Mouse (Mus musculus): ENCODE results near the gene Mamdc4. TPM values are rescaled to one million over a fixed set of nuclear protein-coding genes. Genes with fewer than 3 reads are reported as not detected.

Gene Mamdc4
- polyA plus RNA-seq, 1 experiment from 2014 or later = 1.8 TPM

- Histone ChIP-seq H3K36me3 (ENCODE audit: control insufficient read depth, insufficient read depth, low read length) (peaks cover 2% of the 10 kb centered on the region; the same call in 1 of the 2 replicates), H3K9ac (ENCODE audit: low read depth, low read length) (no peak overlapping the region)
- ATAC-seq = no peak
Measured at GRCm38 (mm10) chr2:25571221-25571620, 3.4 kb downstream of the Mamdc4 start.

GRCm38 (mm10) chr2:25569323-25569722, 5.3 kb downstream of the Mamdc4 start:
- no peak overlapping the region for H3K9ac ChIP-seq (ENCODE audit: low read depth, low read length)
- no peaks in the 10 kb centered on the region for H3K9me3 ChIP-seq (ENCODE audit: control insufficient read depth, low read length)
- no peak for ATAC-seq
- H3K4me1 ChIP-seq (ENCODE audit: control insufficient read depth, insufficient read depth, low read depth, low read length) = peaks cover 13% of the 10 kb centered on the region
- H3K4me3 ChIP-seq (ENCODE audit: low read length) = no peak overlapping the region
- H3K27ac ChIP-seq (ENCODE audit: low read depth, low read length) = no peak overlapping the region
- 95% methylated on average over 3 of the region's 3 CpGs for WGBS
- H3K36me3 ChIP-seq (ENCODE audit: control insufficient read depth, insufficient read depth, low read length) = peaks cover 7% of the 10 kb centered on the region; the same call in 1 of the 2 replicates
- H3K4me2 ChIP-seq (ENCODE audit: low read length) = no peak overlapping the region
- no peaks in the 10 kb centered on the region for H3K27me3 ChIP-seq (replicated peaks; ENCODE audit: control insufficient read depth, insufficient read depth, low read length)

More at GRCm38 (mm10) chr2:25571221-25571620, 3.4 kb downstream of the Mamdc4 start:
- Histone ChIP-seq H3K4me1 (ENCODE audit: control insufficient read depth, insufficient read depth, low read depth, low read length) (peaks cover 19% of the 10 kb centered on the region), H3K27ac (ENCODE audit: low read depth, low read length) (no peak overlapping the region), H3K4me2 (ENCODE audit: low read length) (no peak overlapping the region), H3K4me3 (ENCODE audit: low read length) (no peak overlapping the region), H3K27me3 (replicated peaks; ENCODE audit: control insufficient read depth, insufficient read depth, low read length) (peaks cover 2% of the 10 kb centered on the region), H3K9me3 (ENCODE audit: control insufficient read depth, low read length) (no peaks in the 10 kb centered on the region)
- 95% methylated on average over 4 of the region's 4 CpGs for WGBS

DNA sequence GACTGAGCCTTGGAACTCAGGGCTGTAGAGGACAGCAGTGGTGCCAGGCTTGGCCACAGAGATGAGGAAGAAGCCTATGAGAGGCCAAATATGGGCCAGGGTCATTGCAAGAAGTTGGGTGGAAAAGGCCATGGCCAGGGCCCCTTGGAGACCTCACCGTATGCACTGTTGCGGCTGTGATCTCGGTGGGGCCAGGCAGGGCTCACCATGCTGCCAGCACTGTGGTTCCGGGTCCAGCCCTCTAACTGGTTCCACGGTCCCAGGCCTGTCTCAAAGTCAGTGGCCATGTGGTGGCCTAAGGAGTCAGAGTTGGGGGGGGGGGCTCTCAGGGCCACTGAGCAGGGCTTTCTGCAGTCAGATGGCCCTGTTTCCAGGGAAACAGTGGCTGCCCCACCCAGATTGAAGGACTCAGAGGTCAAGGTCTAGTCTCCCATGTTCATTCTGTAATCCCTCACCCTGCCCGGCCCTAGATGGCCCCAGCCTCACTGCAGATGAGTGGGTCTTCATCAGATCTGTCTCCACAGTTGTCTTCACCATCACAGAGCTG, 6.1 kb downstream of the Mamdc4 start:
- WGBS = 96% methylated on average over 6 of the region's 6 CpGs
- Histone ChIP-seq H3K36me3 (ENCODE audit: control insufficient read depth, insufficient read depth, low read length) (peaks cover 7% of the 10 kb centered on the region; the same call in 1 of the 2 replicates), H3K4me1 (ENCODE audit: control insufficient read depth, insufficient read depth, low read depth, low read length) (peaks cover 6% of the 10 kb centered on the region)

DNA sequence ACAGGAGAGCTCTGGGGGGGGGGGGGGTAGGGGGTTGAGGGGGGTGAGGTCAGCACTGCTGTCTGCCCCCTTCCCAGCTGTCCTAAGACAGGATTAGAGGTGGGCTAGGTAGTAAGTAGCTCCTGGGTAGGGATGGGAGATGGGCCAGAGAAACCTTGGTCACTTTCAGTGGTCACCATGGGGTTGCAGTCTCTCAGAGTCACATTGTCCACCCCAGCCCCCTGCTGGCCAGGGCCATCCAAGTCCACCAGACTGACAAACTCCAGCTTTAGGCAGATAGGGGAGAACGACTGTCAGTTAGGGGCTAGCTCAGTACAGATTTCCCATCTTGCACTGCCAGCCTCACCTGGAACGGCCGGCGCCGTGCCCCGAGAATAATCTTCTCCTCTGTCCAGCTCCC, 8.1 kb downstream of the Mamdc4 start:
- H3K36me3 ChIP-seq (ENCODE audit: control insufficient read depth, insufficient read depth, low read length) = peaks cover 22% of the 10 kb centered on the region
- H3K4me3 ChIP-seq (ENCODE audit: low read length) = no peak overlapping the region

More for the DNA sequence above, 6.1 kb downstream of the Mamdc4 start:
- no peak overlapping the region for H3K4me3 ChIP-seq (ENCODE audit: low read length)
- H3K27me3 ChIP-seq (replicated peaks; ENCODE audit: control insufficient read depth, insufficient read depth, low read length) = no peaks in the 10 kb centered on the region
- no peak overlapping the region for H3K9ac ChIP-seq (ENCODE audit: low read depth, low read length)
- no peak for ATAC-seq
- H3K9me3 ChIP-seq (ENCODE audit: control insufficient read depth, low read length) = no peaks in the 10 kb centered on the region
- no peak overlapping the region for H3K4me2 ChIP-seq (ENCODE audit: low read length)
- no peak overlapping the region for H3K27ac ChIP-seq (ENCODE audit: low read depth, low read length)

DNA sequence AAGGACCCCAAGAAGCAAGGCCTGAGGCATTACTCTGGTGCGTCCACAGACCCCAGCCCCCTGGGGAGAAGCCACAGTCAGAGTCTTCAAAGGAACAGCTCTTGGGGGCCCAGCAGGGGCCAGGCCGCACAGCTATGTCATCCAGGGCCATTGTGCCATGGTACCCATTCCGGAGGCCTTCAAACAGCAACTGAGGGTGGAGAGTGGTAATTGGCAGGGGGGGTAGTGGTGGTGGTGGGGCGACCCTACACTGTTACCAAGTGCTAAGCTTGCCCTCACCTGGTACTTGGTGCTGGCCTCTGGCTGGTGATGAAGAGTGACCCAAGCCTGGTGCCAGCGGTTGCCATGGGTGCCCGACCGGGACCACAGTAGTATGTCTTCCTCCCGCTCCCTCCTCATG, 8.9 kb downstream of the Mamdc4 start:
- no peak overlapping the region for H3K4me3 ChIP-seq (ENCODE audit: low read length)
- no peak overlapping the region for H3K27ac ChIP-seq (ENCODE audit: low read depth, low read length)
- no peaks in the 10 kb centered on the region for H3K9me3 ChIP-seq (ENCODE audit: control insufficient read depth, low read length)
- H3K9ac ChIP-seq (ENCODE audit: low read depth, low read length) = no peak overlapping the region
- WGBS = 88% methylated on average over 8 of the region's 8 CpGs
- no peaks in the 10 kb centered on the region for H3K4me1 ChIP-seq (ENCODE audit: control insufficient read depth, insufficient read depth, low read depth, low read length)
- peak; percentile 14; the same call in 1 of the 2 replicates for ATAC-seq
- no peak overlapping the region for H3K4me2 ChIP-seq (ENCODE audit: low read length)
- no peaks in the 10 kb centered on the region for H3K27me3 ChIP-seq (replicated peaks; ENCODE audit: control insufficient read depth, insufficient read depth, low read length)
- peaks cover 31% of the 10 kb centered on the region for H3K36me3 ChIP-seq (ENCODE audit: control insufficient read depth, insufficient read depth, low read length)

More for the DNA sequence above, 8.1 kb downstream of the Mamdc4 start:
- WGBS = 85% methylated on average over 6 of the region's 6 CpGs
- Histone ChIP-seq H3K9ac (ENCODE audit: low read depth, low read length) (no peak overlapping the region), H3K9me3 (ENCODE audit: control insufficient read depth, low read length) (no peaks in the 10 kb centered on the region), H3K27me3 (replicated peaks; ENCODE audit: control insufficient read depth, insufficient read depth, low read length) (no peaks in the 10 kb centered on the region), H3K27ac (ENCODE audit: low read depth, low read length) (no peak overlapping the region), H3K4me2 (ENCODE audit: low read length) (no peak overlapping the region), H3K4me1 (ENCODE audit: control insufficient read depth, insufficient read depth, low read depth, low read length) (no peaks in the 10 kb centered on the region)
- no peak for ATAC-seq

- H3K4me2 ChIP-seq (ENCODE audit: low read length) = no peak overlapping the region
- H3K4me1 ChIP-seq (ENCODE audit: control insufficient read depth, insufficient read depth, low read depth, low read length) = peaks cover 16% of the 10 kb centered on the region
- no peak for ATAC-seq
- H3K9me3 ChIP-seq (ENCODE audit: control insufficient read depth, low read length) = no peaks in the 10 kb centered on the region
- H3K9ac ChIP-seq (ENCODE audit: low read depth, low read length) = no peak overlapping the region
- H3K4me3 ChIP-seq (ENCODE audit: low read length) = no peak overlapping the region
- H3K36me3 ChIP-seq (ENCODE audit: control insufficient read depth, insufficient read depth, low read length) = peaks cover 35% of the 10 kb centered on the region
- no peaks in the 10 kb centered on the region for H3K27me3 ChIP-seq (replicated peaks; ENCODE audit: control insufficient read depth, insufficient read depth, low read length)
- 82% methylated on average over 9 of the region's 9 CpGs for WGBS
- no peak overlapping the region for H3K27ac ChIP-seq (ENCODE audit: low read depth, low read length)
Measured at GRCm38 (mm10) chr2:25561946-25562345, 12.7 kb downstream of the Mamdc4 start.

DNA sequence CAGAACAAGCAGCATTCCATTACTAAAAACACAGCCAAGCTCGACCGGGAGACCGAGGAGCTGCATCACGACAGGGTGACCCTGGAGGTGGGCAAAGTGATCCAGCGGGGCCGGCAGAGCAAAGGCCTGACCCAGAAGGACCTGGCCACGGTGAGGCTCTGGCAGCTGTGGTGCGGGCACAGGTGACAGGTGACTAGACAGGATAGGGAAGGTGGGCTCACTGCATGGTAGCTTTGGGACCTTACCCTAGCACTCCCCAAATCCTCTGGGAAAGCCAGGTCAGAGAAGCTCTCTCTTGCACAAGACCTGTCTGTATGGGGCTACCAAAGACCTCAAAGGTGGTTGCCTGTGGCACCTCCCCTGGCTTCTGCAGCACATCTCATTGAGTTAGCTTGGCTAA, 14.1 kb downstream of the Mamdc4 start:
- ATAC-seq = no peak
- no peaks in the 10 kb centered on the region for H3K9me3 ChIP-seq (ENCODE audit: control insufficient read depth, low read length)
- no peak overlapping the region for H3K4me3 ChIP-seq (ENCODE audit: low read length)
- H3K36me3 ChIP-seq (ENCODE audit: control insufficient read depth, insufficient read depth, low read length) = peaks cover 33% of the 10 kb centered on the region
- H3K4me2 ChIP-seq (ENCODE audit: low read length) = no peak overlapping the region
- no peaks in the 10 kb centered on the region for H3K27me3 ChIP-seq (replicated peaks; ENCODE audit: control insufficient read depth, insufficient read depth, low read length)
- no peak overlapping the region for H3K9ac ChIP-seq (ENCODE audit: low read depth, low read length)
- 94% methylated on average over 8 of the region's 8 CpGs for WGBS
- peaks cover 22% of the 10 kb centered on the region for H3K4me1 ChIP-seq (ENCODE audit: control insufficient read depth, insufficient read depth, low read depth, low read length)
- no peak overlapping the region for H3K27ac ChIP-seq (ENCODE audit: low read depth, low read length)

- Histone ChIP-seq H3K9ac (ENCODE audit: low read depth, low read length) (peak overlapping the region; percentile 98), H3K4me3 (ENCODE audit: low read length) (peak overlapping the region; percentile 96), H3K27ac (ENCODE audit: low read depth, low read length) (no peak overlapping the region), H3K4me1 (ENCODE audit: control insufficient read depth, insufficient read depth, low read depth, low read length) (peaks cover 22% of the 10 kb centered on the region), H3K4me2 (ENCODE audit: low read length) (peak overlapping the region; percentile 97), H3K36me3 (ENCODE audit: control insufficient read depth, insufficient read depth, low read length) (peaks cover 29% of the 10 kb centered on the region), H3K27me3 (replicated peaks; ENCODE audit: control insufficient read depth, insufficient read depth, low read length) (no peaks in the 10 kb centered on the region), H3K9me3 (ENCODE audit: control insufficient read depth, low read length) (no peaks in the 10 kb centered on the region)
- ATAC-seq = no peak
- 76% methylated on average over 6 of the region's 6 CpGs for WGBS
Measured at GRCm38 (mm10) chr2:25558774-25559173, 15.9 kb downstream of the Mamdc4 start.

GRCm38 (mm10) chr2:25557964-25558360, 16.7 kb downstream of the Mamdc4 start:
- Histone ChIP-seq H3K27ac (ENCODE audit: low read depth, low read length) (peak overlapping the region; percentile 88), H3K9ac (ENCODE audit: low read depth, low read length) (peak overlapping the region; percentile 98), H3K4me2 (ENCODE audit: low read length) (peak overlapping the region; percentile 97), H3K9me3 (ENCODE audit: control insufficient read depth, low read length) (no peaks in the 10 kb centered on the region), H3K27me3 (replicated peaks; ENCODE audit: control insufficient read depth, insufficient read depth, low read length) (no peaks in the 10 kb centered on the region), H3K4me1 (ENCODE audit: control insufficient read depth, insufficient read depth, low read depth, low read length) (peaks cover 22% of the 10 kb centered on the region), H3K4me3 (ENCODE audit: low read length) (peak overlapping the region; percentile 96), H3K36me3 (ENCODE audit: control insufficient read depth, insufficient read depth, low read length) (peaks cover 23% of the 10 kb centered on the region)
- WGBS = under 1% methylated on average over 24 of the region's 24 CpGs
- ATAC-seq = no peak; the same call in 1 of the 2 replicates
